Mouse (Mus musculus) bone marrow, adult 2 months (tissue): ENCODE results near the gene Smco4.

Experiments used
- CTCF ChIP-seq: fragments of 200-500 bp; IDR thresholded peaks from 2 replicates; pipeline ENCODE4 v1.5.1; 2011; ENCODE audit warnings: low read length, control low read depth; ENCODE audit not compliant: control insufficient read depth, insufficient read depth
- POLR2A ChIP-seq: fragments of 200-500 bp; IDR thresholded peaks from 2 replicates; pipeline ENCODE4 v1.6.1; 2011; ENCODE audit warnings: low read depth, mild to moderate bottlenecking, control low read depth, low read length, borderline replicate concordance; ENCODE audit not compliant: control insufficient read depth

GRCm38 (mm10) chr9:15523646-15524045 is 30.4 kb downstream of the Smco4 start:
- TF ChIP-seq POLR2A: no peak
- TF ChIP-seq CTCF: no peak
